Mouse (Mus musculus): ENCODE measurements at regions not wholly inside any gene's neighbourhood (a gene's known extent, or its start where the extent isn't known, plus 50 kb on each side); places are given as distances from the start of the nearest gene placed in this dataset.

DNA sequence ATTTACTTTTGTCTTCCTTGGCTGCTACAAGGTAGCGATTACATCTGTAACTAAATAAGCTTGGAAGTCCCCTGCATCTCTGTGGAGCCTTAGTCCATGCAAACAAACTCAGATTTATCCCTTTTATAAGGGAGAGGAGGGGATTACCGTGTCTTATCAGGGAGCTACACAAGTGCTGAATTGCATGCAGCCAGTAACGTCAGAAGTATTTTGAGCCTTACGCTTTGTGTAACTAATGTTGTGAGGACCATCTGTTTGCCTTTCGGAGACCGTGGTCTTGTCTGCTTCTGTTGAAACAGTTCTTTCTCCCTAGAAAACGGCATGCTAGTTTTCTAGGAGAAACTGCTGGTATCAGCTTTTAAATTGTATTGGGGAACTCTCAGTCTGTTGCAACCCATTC is 58.0 kb upstream of the Dmrta1 start:
- in situ Hi-C loops (cut with MboI, MseI), result no loop called here

DNA sequence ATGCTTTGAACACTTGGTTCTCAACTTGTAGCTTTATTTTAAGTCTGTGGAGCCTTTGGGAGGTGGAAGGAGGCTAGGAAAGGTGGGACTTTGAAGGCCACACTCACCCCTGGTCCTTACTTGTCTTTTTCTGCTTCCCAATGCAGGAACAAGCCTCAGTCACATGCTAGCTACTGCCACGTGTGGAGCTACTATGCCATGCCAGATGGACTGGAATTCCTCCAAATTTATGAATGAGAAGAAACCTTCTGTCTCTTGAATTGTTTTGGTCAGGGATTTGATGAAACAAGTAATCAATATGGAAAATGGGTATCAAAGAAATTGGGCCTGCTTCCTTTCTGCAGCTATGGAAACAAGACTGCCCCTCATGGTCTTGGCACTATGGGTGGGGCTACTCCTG is 74.5 kb upstream of the Dmrta1 start:
- in situ Hi-C loops (cut with MboI, MseI), result no loop called here

DNA sequence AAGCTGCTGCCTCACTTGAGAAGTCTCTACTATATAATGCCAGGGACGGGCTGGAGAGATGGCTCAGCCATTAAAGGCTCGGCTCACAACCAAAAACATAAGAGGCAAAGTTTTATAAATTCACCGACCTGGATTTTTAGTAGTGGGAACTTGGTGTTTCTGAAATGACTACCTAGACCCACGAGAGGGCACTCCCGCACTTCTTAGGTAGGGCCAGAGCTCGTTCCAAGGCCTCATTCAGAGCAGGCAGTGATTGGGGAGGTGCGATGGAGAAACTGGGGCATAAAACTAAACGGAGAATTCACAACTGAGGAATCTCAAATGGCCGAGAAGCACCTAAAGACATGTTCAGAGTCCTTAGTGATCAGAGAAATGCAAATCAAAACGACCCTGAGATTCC is 103.7 kb upstream of the Dmrta1 start:
- in situ Hi-C loops (cut with MboI, MseI), result no loop called here

DNA sequence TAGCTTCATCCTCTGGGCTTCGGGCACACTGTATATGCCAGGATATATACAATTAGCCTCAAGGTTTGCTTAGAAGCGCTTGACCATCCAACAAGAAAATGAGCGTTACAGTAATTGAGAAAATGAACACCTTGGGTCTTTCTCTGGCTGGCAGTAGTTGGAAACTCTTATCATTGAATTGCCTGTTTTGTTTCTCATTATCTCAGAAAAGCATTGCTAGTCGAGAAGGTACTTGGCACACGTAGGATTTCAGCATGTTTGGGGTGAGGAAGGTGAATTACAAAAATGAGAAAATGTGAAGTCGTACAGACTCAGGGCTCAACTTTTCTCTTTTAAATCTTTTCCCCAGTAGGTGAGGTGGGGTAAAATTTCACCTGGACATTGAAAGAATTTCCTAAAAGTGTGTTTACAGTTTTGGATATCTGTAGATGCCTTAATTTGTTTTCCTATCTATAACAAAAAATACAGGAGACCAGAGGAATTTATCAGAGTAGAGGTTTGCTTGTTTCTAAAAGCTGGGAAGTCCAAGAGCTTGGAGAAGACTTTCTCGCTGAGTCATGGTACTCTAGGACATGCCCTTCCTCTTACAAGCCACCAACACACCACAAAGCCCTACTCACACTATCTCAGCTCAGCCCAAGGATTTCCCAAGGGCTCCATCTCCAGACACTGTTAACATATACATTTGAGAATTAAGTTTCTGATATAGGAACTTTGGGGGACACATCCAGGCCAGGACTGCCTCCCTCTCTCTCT is 124.3 kb upstream of the Dmrta1 start:
- in situ Hi-C loops (cut with MboI, MseI), result no loop called here

GRCm38 (mm10) chr4:89552556-89552955 is 126.7 kb upstream of the Dmrta1 start:
- in situ Hi-C loops (cut with MboI, MseI), result no loop called here

- in situ Hi-C loops (cut with MboI, MseI), result no loop called here
Observed at GRCm38 (mm10) chr4:89550515-89550914, 128.7 kb upstream of the Dmrta1 start.

DNA sequence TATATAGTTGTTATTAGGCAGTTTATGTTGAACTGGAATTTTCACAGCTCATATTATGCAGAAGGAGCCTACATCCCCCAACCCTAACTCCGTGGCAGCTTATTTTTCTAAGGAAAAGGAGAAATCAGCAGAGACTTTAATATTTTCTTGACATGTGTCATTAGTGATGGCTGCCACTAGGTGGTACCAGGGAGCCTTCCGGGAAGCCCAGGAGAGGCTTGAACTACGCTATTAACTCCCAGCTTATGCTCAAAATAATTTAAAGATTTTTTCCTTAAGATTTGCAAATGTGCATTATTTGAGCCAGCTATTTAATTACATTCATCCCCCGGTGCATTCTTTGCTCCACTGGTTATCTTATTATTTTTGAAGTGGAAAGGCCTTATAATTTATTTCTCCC is 146.8 kb upstream of the Dmrta1 start:
- in situ Hi-C loops (cut with MboI, MseI), result loop anchor here (10.0 kb wide), 1 partner anchor 658 kb away; no protein-coding TSS in a partner anchor

GRCm38 (mm10) chr4:89530050-89530911 is 149.0 kb upstream of the Dmrta1 start:
- in situ Hi-C loops (cut with MboI, MseI), result loop anchor here (10.0 kb wide), 1 partner anchor 655 kb away; no protein-coding TSS in a partner anchor

DNA sequence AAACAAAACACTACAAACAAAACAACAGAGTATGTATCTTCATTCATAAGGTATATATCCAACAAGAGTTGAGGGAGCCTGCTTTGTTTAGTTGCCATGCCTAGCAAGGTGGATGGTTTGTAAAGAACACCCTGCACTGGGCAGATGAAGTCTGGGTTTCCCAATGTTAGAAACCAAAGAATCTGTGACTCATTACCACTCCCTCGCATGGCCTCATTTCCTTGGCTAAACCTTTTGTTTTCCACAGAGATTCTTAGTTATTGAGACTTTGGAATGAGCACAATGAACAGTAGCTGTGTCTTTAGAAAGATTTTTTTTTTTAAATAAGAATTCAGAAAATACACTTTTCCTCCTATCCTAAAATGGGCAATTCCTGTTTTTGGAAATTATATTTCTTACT is 151.3 kb upstream of the Dmrta1 start:
- in situ Hi-C loops (cut with MboI, MseI), result loop anchor here (5.0 to 10.0 kb wide), 3 partner anchors 226 to 1093 kb away; partner anchors contain the start of gene Hacd4

- in situ Hi-C loops (cut with MboI, MseI), result loop anchor here (5.0 to 10.0 kb wide), 3 partner anchors 225 to 1093 kb away; partner anchors contain the start of gene Hacd4
Observed at GRCm38 (mm10) chr4:89527326-89527725, 151.9 kb upstream of the Dmrta1 start.

- in situ Hi-C loops (cut with MboI, MseI), result loop anchor here (5.0 to 10.0 kb wide), 3 partner anchors 223 to 1091 kb away; partner anchors contain the start of gene Hacd4
Observed at GRCm38 (mm10) chr4:89525525-89525924, 153.7 kb upstream of the Dmrta1 start.

DNA sequence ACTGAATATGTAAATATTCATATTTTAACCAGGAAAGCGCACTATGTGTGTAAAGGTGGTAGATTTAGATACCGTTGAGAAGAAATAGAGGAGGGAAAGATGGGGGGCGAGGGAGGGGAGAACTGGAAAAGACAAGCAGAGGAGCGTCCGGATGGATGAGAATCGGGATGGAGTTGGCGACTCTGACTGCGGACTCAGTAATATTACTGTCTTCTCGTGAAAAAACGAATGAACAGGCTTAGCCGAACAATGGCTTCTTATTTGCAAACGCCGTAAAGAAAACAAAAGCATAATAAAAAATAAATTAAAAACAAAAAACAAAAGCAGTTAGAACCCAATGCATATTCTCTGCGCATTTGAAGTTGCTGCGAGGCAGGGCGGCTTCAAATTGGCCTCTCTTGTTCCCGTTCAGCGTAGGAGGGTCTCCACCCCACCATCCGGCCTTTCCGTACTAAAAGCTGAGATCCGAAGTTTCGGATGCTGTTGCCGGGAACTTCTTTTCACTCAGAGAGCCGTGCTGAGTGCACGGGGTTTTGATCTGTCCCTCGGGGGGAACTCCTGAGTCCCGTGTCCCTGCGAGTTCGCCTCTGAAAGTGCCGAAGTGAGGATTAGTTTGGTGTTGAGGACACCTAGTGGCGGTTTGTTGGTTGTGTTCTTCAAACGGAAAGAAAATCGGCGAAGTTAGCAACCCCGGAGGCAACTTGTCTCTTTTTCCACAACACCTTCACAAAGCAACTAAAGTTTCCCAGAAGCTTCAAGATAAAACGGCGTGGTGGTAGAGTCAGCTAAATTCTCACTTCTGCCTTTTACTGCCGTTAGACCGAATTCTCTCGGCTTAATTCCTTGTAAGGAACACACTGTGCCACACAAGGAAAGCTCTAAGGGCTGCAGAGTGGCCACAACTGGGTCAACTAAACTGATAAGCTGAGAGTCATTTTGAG is 154.7 kb upstream of the Dmrta1 start:
- in situ Hi-C loops (cut with MboI, MseI), result loop anchor here (5.0 to 10.0 kb wide), 4 partner anchors 157 to 1090 kb away; partner anchors contain the start of gene Hacd4

DNA sequence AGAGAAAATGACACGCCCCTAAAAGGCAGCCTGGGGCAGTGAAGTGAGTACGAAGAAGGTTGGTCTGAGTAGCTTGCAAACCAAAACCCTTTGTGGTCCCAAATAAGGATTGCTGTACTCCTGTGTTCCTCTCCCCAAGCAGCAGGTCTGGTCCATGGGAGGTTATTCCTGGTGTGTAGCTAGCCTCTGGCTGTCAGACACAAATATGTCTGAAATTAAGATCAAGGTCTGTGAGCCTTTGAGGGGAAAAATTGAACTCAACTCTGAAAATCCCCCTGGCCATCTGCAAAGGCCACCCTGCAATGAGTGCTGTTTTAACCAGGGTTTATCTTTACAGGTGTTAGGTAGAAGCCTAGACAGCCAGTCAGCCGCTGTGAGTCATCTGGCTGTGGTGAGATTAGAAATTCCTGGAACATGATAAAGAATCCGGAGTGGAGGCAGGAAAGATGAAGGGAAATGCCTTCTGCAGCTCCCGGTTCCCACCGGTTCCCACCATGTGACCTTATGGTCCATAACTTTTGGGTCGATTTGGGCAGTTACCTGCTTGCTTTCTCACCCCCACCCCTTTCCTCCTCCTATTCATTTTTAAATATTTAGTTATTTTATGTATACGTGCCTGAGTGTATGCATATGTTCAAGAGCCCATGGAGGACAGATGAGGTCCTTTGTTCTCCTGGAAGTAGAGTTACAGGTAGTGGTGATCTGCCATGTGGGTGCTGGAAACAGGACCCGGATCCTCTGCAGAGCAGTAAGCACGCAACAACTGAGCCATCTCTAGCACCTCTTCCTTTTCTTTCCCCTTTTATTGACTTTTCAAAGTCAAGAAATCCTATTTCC is 155.6 kb upstream of the Dmrta1 start:
- in situ Hi-C loops (cut with MboI, MseI), result loop anchor here (5.0 to 10.0 kb wide), 2 partner anchors 156 to 1089 kb away; partner anchors contain the start of gene Hacd4

- in situ Hi-C loops (cut with MboI, MseI), result no loop called here
Observed at GRCm38 (mm10) chr4:89518027-89518426, 161.2 kb upstream of the Dmrta1 start.

GRCm38 (mm10) chr4:89515823-89516411 is 163.3 kb upstream of the Dmrta1 start:
- in situ Hi-C loops (cut with MboI, MseI), result no loop called here

DNA sequence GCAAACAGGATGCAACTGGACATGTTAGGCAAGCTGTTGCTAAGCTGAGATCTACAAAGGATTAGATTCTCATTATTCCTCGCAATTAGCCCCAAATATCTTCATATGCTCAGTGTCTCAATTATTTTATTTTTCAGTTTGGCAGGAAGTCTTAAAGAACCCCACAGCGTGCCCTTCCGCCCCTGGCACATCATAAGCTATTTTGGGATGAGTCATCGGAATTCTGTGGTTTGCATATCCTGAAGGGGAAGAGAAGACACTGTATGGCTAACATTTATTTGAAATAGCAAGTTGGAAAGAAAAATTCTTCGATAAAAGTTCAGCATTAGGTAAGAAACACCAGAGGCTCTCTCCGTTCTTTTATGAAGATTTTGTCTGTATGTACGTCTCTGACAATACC is 164.3 kb upstream of the Dmrta1 start:
- in situ Hi-C loops (cut with MboI, MseI), result no loop called here

GRCm38 (mm10) chr4:89510593-89510992 is 168.6 kb upstream of the Dmrta1 start:
- in situ Hi-C loops (cut with MboI, MseI), result no loop called here

DNA sequence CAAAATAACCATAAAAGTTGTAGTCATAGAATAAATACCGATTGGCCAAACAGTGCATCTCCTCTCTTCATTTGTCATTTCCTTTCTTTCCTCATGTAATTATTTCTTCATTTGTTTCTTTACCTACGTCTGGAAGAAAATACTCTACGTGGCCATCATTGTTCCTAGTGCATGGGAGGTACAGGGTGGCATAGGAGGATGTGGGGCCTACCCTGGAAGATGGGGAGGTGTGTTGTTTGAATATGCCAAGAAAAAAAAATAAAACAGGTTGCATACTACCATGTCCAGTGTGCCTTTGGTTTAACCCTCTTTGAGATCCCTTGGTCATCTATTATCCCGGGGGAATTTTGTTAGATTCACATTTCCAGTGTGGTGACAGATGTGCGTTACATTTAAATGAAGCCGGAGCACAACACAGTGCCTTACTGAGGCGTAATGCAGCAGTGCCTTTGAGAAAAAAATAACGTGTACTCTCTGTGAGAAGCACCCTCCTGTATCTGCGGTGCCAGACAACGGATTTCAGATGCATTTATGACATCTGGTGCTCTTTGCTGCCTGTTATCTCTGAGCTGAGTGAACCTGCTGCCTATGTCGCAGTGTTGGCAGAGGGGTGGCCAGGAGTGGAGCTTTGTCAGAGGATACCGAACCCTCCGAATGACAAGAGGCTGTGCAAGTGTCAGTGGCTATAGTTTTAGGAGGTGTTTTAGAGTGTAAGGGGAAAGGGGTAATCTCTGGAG is 169.4 kb upstream of the Dmrta1 start:
- in situ Hi-C loops (cut with MboI, MseI), result no loop called here

GRCm38 (mm10) chr4:89508103-89508763 is 171.0 kb upstream of the Dmrta1 start:
- in situ Hi-C loops (cut with MboI, MseI), result no loop called here
